Mouse (Mus musculus): ENCODE results near the gene Sema7a. TPM values are rescaled to one million over a fixed set of nuclear protein-coding genes. Genes with fewer than 3 reads are reported as not detected.
A peak's percentile ranks its signal among the peaks of the same experiment; 100 is the strongest.

The Sema7a gene
- total RNA-seq, 2 experiments from 2014 or later = 38.9 to 43.7 TPM

- intact Hi-C loops (cut with DNase I) = loop anchor here (5.0 kb wide), 1 partner anchor 75 kb away; no protein-coding TSS in a partner anchor
Observed at GRCm38 (mm10) chr9:57937651-57938050, 2.3 kb upstream of the Sema7a start.

GRCm38 (mm10) chr9:57938225-57939055 is 1.5 kb upstream of the Sema7a start:
- intact Hi-C loops (cut with DNase I) = loop anchor here (5.0 kb wide), 1 partner anchor 76 kb away; no protein-coding TSS in a partner anchor
- DNase-seq = peak in 1 of 2 experiments; percentile 2

More at GRCm38 (mm10) chr9:57937651-57938050, 2.3 kb upstream of the Sema7a start:
- peak in 1 of 2 experiments; percentile 3 for DNase-seq

DNA sequence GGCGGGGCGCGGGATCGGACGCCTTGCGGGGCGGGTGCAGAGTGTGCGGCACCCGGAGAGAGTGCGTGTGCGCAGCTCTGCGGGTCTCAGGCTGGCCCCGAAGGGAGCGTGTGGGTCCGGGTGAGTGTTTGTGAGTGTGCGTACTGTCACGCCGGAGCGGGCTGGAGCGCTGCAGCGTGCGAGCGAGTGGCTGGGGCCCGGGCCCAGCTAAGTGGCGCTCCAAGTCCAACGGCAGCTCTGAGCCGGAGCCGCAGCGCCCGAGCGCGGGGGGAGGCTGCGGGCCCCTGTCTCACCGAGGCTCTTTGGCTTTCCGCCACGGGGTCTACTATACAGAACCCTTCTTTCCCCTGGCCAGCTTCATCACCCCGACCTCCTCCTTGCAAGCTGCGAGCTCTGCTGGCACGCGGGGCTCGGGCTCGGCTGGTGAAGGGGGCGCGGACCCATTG is 460 bp downstream of the Sema7a start:
- DNase-seq = peak in 1 of 2 experiments; percentile 48
- intact Hi-C loops (cut with DNase I) = no loop called here

- peak in 1 of 2 experiments; percentile 19 for DNase-seq
- intact Hi-C loops (cut with DNase I) = no loop called here
Observed at GRCm38 (mm10) chr9:57940861-57941638, 1.1 kb downstream of the Sema7a start.

GRCm38 (mm10) chr9:57942039-57942438 is 2.1 kb downstream of the Sema7a start:
- intact Hi-C loops (cut with DNase I) = no loop called here
- peak in 1 of 2 experiments; percentile 3 for DNase-seq

DNA sequence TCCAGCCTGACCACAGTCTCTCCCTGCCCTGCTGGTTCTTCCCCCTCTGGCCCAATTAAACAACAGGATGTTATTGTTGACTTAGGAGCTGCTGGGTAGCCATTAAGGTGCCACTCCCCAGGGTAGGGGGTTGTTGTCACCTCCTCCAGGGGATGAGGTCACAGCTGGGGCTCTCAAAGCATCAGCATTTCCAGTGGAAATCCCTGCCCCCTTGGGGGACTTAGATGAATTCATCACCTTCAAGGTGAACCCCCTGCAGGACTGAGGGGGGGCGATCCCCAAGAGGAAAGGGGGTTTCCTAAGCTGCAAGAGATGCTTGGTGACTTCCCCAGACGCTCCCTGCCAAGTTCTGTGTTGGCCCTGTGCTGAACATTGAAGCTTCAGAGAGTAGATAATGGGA is 3.2 kb downstream of the Sema7a start:
- peak in 1 of 2 experiments; percentile 11 for DNase-seq
- intact Hi-C loops (cut with DNase I) = no loop called here

- DNase-seq = peak; percentile 81 to 83
- intact Hi-C loops (cut with DNase I) = loop anchor here (2.0 kb wide), 1 partner anchor 22 kb away; no protein-coding TSS in a partner anchor
Observed at GRCm38 (mm10) chr9:57944572-57944971, 4.7 kb downstream of the Sema7a start.

DNA sequence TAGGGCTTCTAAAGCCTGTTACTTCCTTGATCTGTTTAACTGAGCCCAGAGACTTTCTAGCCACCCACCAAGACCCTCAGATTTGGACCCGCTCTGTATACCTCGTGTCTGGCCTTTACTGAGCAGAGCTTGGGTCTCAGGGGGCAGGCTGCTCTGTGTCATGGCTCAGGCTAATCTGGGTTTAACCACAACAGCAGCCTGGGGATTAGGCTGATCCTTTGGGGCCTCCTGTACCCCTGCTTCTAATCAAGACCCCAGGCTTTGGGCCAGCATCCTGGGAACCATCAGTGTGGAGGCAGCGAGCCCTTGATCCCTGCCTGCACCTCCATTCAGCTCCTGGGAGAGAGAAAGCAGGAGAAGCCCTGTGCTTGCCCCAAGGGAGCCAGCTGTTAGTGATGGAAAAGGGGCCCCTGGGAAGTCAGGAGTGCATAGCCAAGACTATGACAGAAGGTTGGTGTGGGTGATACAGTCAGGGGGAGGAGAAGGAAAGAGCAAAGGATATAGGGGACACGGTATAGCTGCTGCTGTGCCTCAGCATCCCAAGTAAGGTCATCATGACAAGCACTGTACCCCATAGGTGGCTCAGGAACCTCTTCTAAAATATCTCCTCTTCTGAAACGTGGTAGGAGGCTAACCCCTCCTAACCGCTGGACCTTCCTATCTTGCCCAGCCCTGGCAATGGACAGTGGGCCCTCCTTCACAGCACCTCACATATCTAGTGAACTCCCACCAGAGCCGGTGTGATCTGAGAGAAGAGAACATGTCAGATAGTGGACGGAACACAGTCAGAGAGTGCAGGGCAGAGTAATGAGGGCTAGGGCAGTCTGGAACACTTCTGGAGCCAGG is 6.1 kb downstream of the Sema7a start:
- peak in 1 of 2 experiments; percentile 1 for DNase-seq

DNA sequence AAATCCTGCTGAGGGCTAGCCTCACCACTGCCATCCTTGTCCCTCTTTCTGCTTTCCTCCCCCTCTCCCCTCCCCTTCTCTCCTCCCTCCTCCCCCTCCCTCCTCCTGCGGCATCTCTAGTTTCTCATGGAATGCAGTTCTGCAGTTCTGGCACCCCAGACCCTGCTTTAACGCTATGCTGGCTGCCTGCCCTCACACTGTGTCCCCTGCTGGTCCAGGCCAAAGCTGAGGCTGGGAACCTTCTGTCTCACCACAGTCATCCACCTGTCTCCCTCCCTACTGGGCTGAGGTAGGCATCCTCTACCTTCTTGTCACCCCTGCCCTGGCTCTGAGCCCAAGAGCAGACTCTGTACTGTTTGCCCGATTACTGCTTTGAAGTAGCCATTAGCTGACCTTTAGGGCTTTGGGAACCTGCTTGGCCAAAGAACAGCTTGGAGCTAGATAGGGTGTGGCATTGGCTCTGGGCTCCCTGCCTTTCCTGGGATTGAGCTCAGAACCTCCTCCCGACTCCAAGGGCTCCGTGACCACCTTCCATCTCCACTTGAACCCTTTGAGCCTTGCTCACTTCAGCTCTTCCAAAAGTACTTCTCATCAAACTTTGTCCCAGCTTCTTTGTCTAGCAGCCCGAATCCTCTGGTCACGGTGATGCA is 7.6 kb downstream of the Sema7a start:
- no peak for DNase-seq
- intact Hi-C loops (cut with DNase I) = no loop called here

More for the DNA sequence above, 6.1 kb downstream of the Sema7a start:
- intact Hi-C loops (cut with DNase I) = loop anchor here (2.0 kb wide), 1 partner anchor 21 kb away; no protein-coding TSS in a partner anchor

- intact Hi-C loops (cut with DNase I) = no loop called here
- DNase-seq = no peak
Observed at GRCm38 (mm10) chr9:57948333-57948931, 8.5 kb downstream of the Sema7a start.

GRCm38 (mm10) chr9:57949102-57949704 is 9.3 kb downstream of the Sema7a start:
- intact Hi-C loops (cut with DNase I) = no loop called here
- no peak for DNase-seq

DNA sequence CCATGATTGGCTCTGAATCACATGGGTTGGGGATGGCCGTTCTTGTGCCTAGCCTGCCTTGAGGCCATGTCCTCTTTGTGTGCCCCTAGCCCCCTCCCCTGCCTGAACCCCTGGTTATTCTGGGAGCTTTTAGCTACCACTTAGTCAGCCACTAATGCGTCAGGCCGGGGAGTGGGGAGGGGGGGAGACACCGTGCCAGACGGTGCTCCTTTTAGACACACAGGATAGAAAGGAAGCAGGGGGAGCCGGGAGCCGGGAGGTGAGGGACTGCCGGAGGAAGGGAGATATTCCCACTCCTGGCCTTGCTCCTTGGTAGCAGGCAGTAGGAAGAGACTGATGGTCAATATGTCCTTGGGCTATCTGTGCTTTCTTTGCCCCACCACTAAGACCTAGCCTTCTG is 10.0 kb downstream of the Sema7a start:
- no peak for DNase-seq

DNA sequence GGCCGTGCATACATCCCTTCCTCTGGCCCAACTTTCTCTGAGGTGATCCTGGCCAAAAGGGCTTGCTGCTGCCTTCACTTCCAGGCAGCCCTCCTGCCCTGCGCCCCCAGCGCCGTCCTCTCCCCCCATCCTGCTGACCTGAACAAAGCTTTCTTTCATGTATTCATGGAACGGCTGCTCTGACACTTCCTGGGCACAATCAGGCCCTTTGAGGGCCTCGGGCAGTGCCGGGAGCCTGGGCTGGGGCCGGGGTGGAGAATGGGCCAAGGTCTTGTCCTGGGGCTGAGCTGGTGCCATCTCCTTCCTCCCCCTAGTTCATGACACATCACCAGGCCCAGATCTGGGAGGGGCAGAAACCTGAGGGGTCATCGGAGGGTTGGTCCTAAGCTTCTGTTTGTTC is 10.6 kb downstream of the Sema7a start:
- no peak for DNase-seq
- intact Hi-C loops (cut with DNase I) = no loop called here

More for the DNA sequence above, 10.0 kb downstream of the Sema7a start:
- intact Hi-C loops (cut with DNase I) = no loop called here

DNA sequence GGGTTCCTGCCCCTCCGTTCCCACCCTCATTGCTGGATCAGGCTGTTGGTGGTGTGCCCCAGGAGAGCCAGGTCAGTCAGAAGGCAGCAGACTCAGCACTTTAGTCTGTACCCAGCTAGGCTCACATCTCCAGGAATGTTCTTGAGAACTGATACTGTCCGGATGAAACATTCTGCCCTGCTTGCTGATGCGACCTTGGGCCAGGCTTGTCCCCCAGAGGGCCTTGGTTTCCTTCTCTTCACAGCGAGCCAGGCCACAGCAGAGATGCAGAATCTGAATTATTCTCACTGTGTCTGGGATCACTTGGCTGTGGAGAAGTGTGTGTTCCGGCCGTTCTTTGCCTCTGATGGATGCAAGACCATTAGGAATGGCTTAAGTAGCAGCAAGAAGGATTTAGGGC is 12.1 kb downstream of the Sema7a start:
- intact Hi-C loops (cut with DNase I) = no loop called here
- no peak for DNase-seq

DNA sequence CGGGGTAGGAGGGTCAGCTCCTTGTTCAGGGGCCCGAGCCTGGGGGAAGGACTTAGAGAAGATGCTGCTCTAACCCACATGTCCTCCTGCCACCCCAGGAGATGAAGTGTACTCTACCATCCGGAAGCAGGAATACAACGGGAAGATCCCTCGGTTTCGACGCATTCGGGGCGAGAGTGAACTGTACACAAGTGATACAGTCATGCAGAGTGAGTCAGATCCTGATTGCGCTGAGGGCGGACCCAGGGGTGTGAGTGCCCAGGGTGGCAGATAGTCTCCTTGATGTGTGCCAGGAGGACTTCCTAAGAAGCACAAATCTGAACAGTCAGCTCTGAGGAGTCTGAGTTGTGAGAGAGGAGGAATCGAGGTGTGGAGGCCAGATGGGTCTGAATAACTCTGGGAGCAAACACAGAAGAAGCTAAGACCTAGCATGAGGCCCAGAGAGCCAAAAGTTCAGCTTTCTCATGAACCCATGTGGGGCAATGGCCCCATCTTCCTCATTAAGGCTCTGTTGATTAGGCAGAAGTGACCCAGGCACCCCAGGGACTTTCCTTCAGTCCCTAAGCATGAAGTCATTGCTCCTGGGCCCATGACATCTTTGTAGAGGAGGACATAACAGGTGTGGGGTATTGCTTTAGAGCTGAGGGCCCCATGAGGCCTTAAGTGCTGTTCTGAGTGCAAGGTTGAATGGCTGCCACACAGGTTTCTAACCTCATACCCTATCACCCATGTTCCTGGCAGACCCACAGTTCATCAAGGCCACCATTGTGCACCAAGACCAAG is 15.2 kb downstream of the Sema7a start:
- no peak for DNase-seq
- intact Hi-C loops (cut with DNase I) = no loop called here

DNA sequence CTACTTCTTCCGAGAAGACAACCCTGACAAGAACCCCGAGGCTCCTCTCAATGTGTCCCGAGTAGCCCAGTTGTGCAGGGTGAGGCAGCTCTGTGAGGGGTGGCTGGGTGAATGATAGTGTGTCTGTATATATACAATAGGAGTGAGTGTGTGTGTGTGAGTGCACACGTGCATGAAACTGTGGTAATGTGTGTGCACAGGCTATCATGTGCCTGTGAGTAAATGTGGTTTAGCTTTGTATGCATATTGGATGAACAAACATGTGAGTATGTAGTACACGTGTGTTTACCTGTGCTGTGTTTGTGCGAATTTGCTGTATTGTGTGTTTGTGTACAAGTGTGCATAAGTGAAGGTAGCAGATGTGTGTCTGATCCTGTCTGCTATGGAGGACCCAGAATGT is 15.9 kb downstream of the Sema7a start:
- intact Hi-C loops (cut with DNase I) = no loop called here
- no peak for DNase-seq

- no peak for DNase-seq
- intact Hi-C loops (cut with DNase I) = no loop called here
Observed at GRCm38 (mm10) chr9:57956196-57956837, 16.4 kb downstream of the Sema7a start.

DNA sequence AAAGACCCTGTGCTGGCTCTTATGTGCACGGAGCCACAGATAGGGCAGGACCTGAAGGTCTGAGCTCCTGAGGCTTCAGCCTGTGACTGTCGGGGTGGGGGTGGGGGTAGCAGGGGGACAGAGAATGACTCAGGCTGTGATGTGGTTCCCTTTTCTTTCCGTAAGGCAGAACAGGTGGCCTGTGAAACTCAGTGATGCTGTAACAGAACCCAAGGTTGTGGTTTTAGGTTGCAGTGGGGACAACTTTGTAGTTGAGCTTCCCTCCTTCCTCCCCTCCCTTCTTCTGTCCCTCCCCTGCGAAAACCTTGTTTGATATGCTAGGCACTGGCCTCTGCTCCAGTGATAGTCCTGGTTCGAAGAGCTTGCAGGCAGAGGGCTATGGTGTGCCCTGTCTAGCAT is 16.9 kb downstream of the Sema7a start:
- intact Hi-C loops (cut with DNase I) = no loop called here
- DNase-seq = no peak
